Mouse (Mus musculus): ENCODE results near the gene Gm11168. TPM values are rescaled to one million over a fixed set of nuclear protein-coding genes. Genes with fewer than 3 reads are reported as not detected.
"Not testable (repeated sequence)": the region's sequence is repeated elsewhere in the genome, so short reads cannot be mapped to it uniquely, and the experiment has no call there.

The Gm11168 gene
- polyA plus RNA-seq (2014; fragmentation: Nextera tagmentation; extraction: Ambion mirVana) = not detected in 2 replicates

DNA sequence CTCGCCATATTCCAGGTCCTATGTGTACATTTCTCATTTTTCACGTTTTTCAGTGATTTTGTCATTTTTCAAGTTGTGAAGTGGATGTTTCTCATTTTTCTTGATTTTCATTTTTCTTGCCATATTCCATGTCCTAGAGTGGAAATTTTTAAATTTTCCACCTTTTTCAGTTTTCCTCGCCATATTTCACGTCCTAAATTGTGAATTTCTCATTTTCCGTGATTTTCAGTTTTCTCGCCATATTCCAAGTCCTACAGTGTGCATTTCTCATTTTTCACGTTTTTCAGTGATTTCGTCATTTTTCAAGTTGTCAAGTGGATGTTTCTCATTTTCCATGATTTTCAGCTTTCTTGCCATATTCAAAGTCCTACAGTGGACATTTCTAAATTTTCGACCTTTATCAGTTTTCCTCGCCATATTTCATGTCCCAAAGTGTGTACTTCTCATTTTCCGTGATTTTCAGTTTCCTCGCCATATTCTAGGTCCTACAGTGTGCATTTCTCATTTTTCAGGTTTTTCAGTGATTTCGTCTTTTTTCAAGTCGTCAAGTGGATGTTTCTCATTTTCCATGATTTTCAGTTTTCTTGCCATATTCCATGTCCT, at the start of gene Gm11168:
TSS of gene Gm11168 (plus strand) at position 553 of the 603 bp plus-strand sequence.
- H3K9me3 ChIP-seq (ENCODE audit: control insufficient read depth, low read length); DNase-seq (ENCODE audit: low spot score); H3K4me3 ChIP-seq (ENCODE audit: low read depth, low read length); H3K4me2 ChIP-seq (ENCODE audit: low read depth, low read length); H3K36me3 ChIP-seq (ENCODE audit: control insufficient read depth, insufficient read depth, low read length); ATAC-seq (ENCODE audit: low read depth); H3K9ac ChIP-seq (ENCODE audit: low read depth, low read length); H3K27ac ChIP-seq (replicated peaks; ENCODE audit: low read depth, low read length); H3K27me3 ChIP-seq (replicated peaks; ENCODE audit: control insufficient read depth, insufficient read depth, low read length); H3K4me1 ChIP-seq (ENCODE audit: control insufficient read depth, insufficient read depth, low read length): not testable (repeated sequence)
- WGBS = 74% methylated on average over 6 of the region's 14 CpGs

GRCm38 (mm10) chr9:3000445-3000972, 2.6 kb upstream of the Gm11168 start, which contains the start of gene Gm10722:
Gene Gm10722 (plus strand): TSS chr9:3000922.
- DNase-seq (ENCODE audit: low spot score) = peak; percentile 25
- H3K4me2 ChIP-seq (ENCODE audit: low read depth, low read length); H3K4me1 ChIP-seq (ENCODE audit: control insufficient read depth, insufficient read depth, low read length); H3K27ac ChIP-seq (replicated peaks; ENCODE audit: low read depth, low read length); H3K9me3 ChIP-seq (ENCODE audit: control insufficient read depth, low read length); ATAC-seq (ENCODE audit: low read depth); H3K36me3 ChIP-seq (ENCODE audit: control insufficient read depth, insufficient read depth, low read length); H3K4me3 ChIP-seq (ENCODE audit: low read depth, low read length); H3K9ac ChIP-seq (ENCODE audit: low read depth, low read length); H3K27me3 ChIP-seq (replicated peaks; ENCODE audit: control insufficient read depth, insufficient read depth, low read length): not testable (repeated sequence)
- 68% methylated on average over 12 of the region's 12 CpGs for WGBS

DNA sequence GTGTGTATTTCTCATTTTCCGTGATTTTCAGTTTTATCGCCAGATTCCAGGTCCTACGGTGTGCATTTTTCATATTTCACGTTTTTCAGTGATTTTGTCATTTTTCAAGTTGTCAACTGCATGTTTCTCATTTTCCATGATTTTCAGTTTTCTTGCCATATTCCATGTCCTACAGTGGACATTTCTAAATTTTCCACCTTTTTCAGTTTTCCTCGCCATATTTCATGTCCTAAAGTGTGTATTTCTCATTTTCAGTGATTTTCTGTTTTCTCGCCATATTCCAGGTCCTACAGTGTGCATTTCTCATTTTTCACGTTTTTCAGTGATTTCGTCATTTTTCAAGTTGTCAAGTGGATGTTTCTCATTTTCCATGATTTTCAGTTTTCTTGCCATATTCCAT, 2.1 kb upstream of the Gm11168 start:
- WGBS = 63% methylated on average over 8 of the region's 8 CpGs
- not testable (repeated sequence) for DNase-seq (ENCODE audit: low spot score); H3K9me3 ChIP-seq (ENCODE audit: control insufficient read depth, low read length); ATAC-seq (ENCODE audit: low read depth); H3K27me3 ChIP-seq (replicated peaks; ENCODE audit: control insufficient read depth, insufficient read depth, low read length); H3K36me3 ChIP-seq (ENCODE audit: control insufficient read depth, insufficient read depth, low read length); H3K27ac ChIP-seq (replicated peaks; ENCODE audit: low read depth, low read length); H3K9ac ChIP-seq (ENCODE audit: low read depth, low read length); H3K4me3 ChIP-seq (ENCODE audit: low read depth, low read length); H3K4me2 ChIP-seq (ENCODE audit: low read depth, low read length); H3K4me1 ChIP-seq (ENCODE audit: control insufficient read depth, insufficient read depth, low read length)

DNA sequence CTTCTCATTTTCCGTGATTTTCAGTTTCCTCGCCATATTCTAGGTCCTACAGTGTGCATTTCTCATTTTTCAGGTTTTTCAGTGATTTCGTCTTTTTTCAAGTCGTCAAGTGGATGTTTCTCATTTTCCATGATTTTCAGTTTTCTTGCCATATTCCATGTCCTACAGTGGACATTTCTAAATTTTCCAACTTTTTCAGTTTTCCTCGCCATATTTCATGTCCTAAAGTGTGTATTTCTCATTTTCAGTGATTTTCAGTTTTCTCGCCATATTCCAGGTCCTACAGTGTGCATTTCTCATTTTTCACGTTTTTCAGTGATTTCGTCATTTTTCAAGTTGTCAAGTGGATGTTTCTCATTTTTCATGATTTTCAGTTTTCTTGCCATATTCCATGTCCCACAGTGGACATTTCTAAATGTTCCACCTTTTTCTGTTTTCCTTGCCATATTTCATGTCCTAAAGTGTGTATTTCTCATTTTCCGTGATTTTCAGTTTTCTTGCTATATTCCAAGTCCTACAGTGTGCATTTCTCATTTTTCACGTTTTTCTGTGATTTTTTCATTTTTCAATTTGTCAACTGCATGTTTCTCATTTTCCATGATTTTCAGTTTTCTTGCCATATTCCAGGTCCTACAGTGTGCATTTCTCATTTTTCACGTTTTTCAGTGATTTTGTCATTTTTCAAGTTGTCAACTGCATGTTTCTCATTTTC, 1.0 kb upstream of the Gm11168 start:
- not testable (repeated sequence) for H3K27me3 ChIP-seq (replicated peaks; ENCODE audit: control insufficient read depth, insufficient read depth, low read length); H3K27ac ChIP-seq (replicated peaks; ENCODE audit: low read depth, low read length); H3K9me3 ChIP-seq (ENCODE audit: control insufficient read depth, low read length); H3K4me3 ChIP-seq (ENCODE audit: low read depth, low read length); H3K36me3 ChIP-seq (ENCODE audit: control insufficient read depth, insufficient read depth, low read length); H3K4me2 ChIP-seq (ENCODE audit: low read depth, low read length); H3K4me1 ChIP-seq (ENCODE audit: control insufficient read depth, insufficient read depth, low read length); H3K9ac ChIP-seq (ENCODE audit: low read depth, low read length)
- ATAC-seq (ENCODE audit: low read depth) (peak; percentile 85), DNase-seq (ENCODE audit: low spot score) (peak; percentile 6)
- WGBS = 53% methylated on average over 8 of the region's 11 CpGs

GRCm38 (mm10) chr9:3006179-3006578, 3.0 kb downstream of the Gm11168 start:
- ATAC-seq (ENCODE audit: low read depth); H3K4me1 ChIP-seq (ENCODE audit: control insufficient read depth, insufficient read depth, low read length); H3K4me3 ChIP-seq (ENCODE audit: low read depth, low read length); H3K36me3 ChIP-seq (ENCODE audit: control insufficient read depth, insufficient read depth, low read length); H3K27ac ChIP-seq (replicated peaks; ENCODE audit: low read depth, low read length); H3K9ac ChIP-seq (ENCODE audit: low read depth, low read length); H3K9me3 ChIP-seq (ENCODE audit: control insufficient read depth, low read length); DNase-seq (ENCODE audit: low spot score); H3K27me3 ChIP-seq (replicated peaks; ENCODE audit: control insufficient read depth, insufficient read depth, low read length); H3K4me2 ChIP-seq (ENCODE audit: low read depth, low read length): not testable (repeated sequence)
- WGBS = 75% methylated on average over 1 of the region's 5 CpGs

DNA sequence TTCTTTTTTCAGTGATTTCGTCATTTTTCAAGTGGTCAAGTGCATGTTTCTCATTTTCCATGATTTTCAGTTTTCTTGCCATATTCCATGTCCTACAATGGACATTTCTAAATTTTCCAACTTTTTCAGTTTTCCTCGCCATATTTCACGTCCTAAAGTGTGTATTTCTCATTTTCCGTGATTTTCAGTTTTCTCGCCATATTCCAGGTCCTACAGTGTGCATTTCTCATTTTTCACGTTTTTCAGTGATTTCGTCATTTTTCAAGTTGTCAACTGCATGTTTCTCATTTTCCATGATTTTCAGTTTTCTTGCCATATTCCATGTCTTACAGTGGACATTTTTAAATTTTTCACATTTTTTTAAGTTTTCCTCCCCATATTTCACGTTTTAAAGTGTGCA, 3.5 kb downstream of the Gm11168 start:
- not testable (repeated sequence) for H3K4me1 ChIP-seq (ENCODE audit: control insufficient read depth, insufficient read depth, low read length); H3K9me3 ChIP-seq (ENCODE audit: control insufficient read depth, low read length); H3K4me2 ChIP-seq (ENCODE audit: low read depth, low read length); H3K9ac ChIP-seq (ENCODE audit: low read depth, low read length); H3K27me3 ChIP-seq (replicated peaks; ENCODE audit: control insufficient read depth, insufficient read depth, low read length); H3K4me3 ChIP-seq (ENCODE audit: low read depth, low read length); H3K27ac ChIP-seq (replicated peaks; ENCODE audit: low read depth, low read length); DNase-seq (ENCODE audit: low spot score); H3K36me3 ChIP-seq (ENCODE audit: control insufficient read depth, insufficient read depth, low read length)
- 74% methylated on average over 7 of the region's 8 CpGs for WGBS
- ATAC-seq (ENCODE audit: low read depth) = peak; percentile 70; the same call in 1 of the 2 replicates

GRCm38 (mm10) chr9:3007272-3007671, 4.1 kb downstream of the Gm11168 start:
- not testable (repeated sequence) for DNase-seq (ENCODE audit: low spot score); H3K27me3 ChIP-seq (replicated peaks; ENCODE audit: control insufficient read depth, insufficient read depth, low read length)
- WGBS = 73% methylated on average over 6 of the region's 9 CpGs

DNA sequence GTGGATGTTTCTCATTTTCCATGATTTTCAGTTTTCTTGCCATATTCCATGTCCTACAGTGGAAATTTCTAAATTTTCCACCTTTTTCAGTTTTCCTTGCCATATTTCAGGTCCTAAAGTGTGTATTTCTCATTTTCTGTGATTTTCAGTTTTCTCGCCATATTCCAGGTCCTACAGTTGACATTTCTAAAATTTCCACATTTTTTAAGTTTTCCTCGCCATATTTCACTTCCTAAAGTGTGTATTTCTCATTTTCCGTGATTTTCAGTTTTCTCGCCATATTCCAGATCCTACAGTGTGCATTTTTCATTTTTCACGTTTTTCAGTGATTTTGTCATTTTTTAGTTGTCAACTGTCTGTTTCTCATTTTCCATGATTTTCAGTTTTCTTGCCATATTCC, 6.2 kb downstream of the Gm11168 start:
- ATAC-seq (ENCODE audit: low read depth) = peak; percentile 50; the same call in 1 of the 2 replicates

More at GRCm38 (mm10) chr9:3007272-3007671, 4.1 kb downstream of the Gm11168 start:
- not testable (repeated sequence) for H3K36me3 ChIP-seq (ENCODE audit: control insufficient read depth, insufficient read depth, low read length); H3K4me3 ChIP-seq (ENCODE audit: low read depth, low read length); H3K9me3 ChIP-seq (ENCODE audit: control insufficient read depth, low read length); H3K4me1 ChIP-seq (ENCODE audit: control insufficient read depth, insufficient read depth, low read length); H3K27ac ChIP-seq (replicated peaks; ENCODE audit: low read depth, low read length); H3K4me2 ChIP-seq (ENCODE audit: low read depth, low read length); H3K9ac ChIP-seq (ENCODE audit: low read depth, low read length)
- ATAC-seq (ENCODE audit: low read depth) = peak; percentile 35; the same call in 1 of the 2 replicates

More for the DNA sequence above, 6.2 kb downstream of the Gm11168 start:
- not testable (repeated sequence) for H3K27me3 ChIP-seq (replicated peaks; ENCODE audit: control insufficient read depth, insufficient read depth, low read length); H3K4me1 ChIP-seq (ENCODE audit: control insufficient read depth, insufficient read depth, low read length); H3K27ac ChIP-seq (replicated peaks; ENCODE audit: low read depth, low read length); H3K4me2 ChIP-seq (ENCODE audit: low read depth, low read length); H3K9me3 ChIP-seq (ENCODE audit: control insufficient read depth, low read length); H3K4me3 ChIP-seq (ENCODE audit: low read depth, low read length); H3K36me3 ChIP-seq (ENCODE audit: control insufficient read depth, insufficient read depth, low read length); DNase-seq (ENCODE audit: low spot score); H3K9ac ChIP-seq (ENCODE audit: low read depth, low read length)
- no CpG with 5 or more reads among the region's 5 CpGs for WGBS

Data from embryonic facial prominence, embryonic 14.5 days (tissue).